Mouse (Mus musculus): Measurements from ENCODE around the gene Ears2.
A peak's percentile ranks its signal among the peaks of the same experiment; 100 is the strongest.

DNA sequence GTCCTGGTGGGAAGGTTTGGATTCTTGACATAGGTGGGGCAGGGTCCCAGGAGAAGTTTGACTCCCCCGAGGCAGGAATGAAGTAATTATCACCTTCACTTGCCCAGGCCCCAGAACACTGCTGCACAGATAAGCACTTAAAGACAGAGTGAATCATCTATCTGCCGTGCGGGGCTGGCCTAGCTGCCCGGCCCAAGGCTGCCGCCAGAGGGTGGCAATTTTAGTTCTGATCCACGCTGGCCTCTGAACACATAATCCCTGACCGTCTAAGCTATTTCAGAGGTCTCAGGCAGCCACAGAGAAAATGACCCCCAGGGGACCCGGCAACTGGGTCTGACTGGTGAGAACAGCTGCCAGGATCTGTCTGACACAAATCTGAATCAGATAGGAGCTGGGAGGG, 52.0 kb downstream of the Ears2 start:
- TF ChIP-seq MAX (IDR thresholded peaks at IDR 0.05) (no peak), CTCF (IDR thresholded peaks at IDR 0.05; ENCODE audit: control insufficient read depth, insufficient read depth, insufficient read length) (peak; percentile 34), USF1 (IDR thresholded peaks at IDR 0.05; ENCODE audit: low read depth) (no peak), MYOG (IDR thresholded peaks at IDR 0.05; ENCODE audit: control insufficient read depth, extremely low read depth, insufficient read length) (no peak), CEBPB (IDR thresholded peaks at IDR 0.05; ENCODE audit: low read depth) (no peak), FOSL1 (IDR thresholded peaks at IDR 0.05; ENCODE audit: insufficient read depth, low read length, poor library complexity, severe bottlenecking) (no peak)

All from C2C12 (cell line).